Mouse (Mus musculus) mammary gland, adult 2 months (tissue): ENCODE results near the gene Gm21293. TPM values are rescaled to one million over a fixed set of nuclear protein-coding genes. Genes with fewer than 3 reads are reported as not detected.

Experiments
- polyA plus RNA-seq: library from polyadenylated mRNA; depleted of rRNA; stranded (reverse); fragments of >200 nt; gene quantifications from 2 replicates; pipeline ENCODE4 v1.2.3, GENCODE M21; 2012; ENCODE audit warnings: low replicate concordance; rRNA removed

Gm21293 gene
- polyA plus RNA-seq: not detected in 2 replicates

GRCm38 (mm10) chr10:104142687-104143086 is at the start of gene Gm21293:
Gm21293 (plus strand) TSS chr10:104142987.

GRCm38 (mm10) chr10:104151197-104151596 is 8.4 kb downstream of the Gm21293 start, which contains the start of gene Gm6763:
Gm6763 (plus strand) TSS chr10:104151497.

GRCm38 (mm10) chr10:104159706-104160105 is 16.9 kb downstream of the Gm21293 start, which contains the start of gene Gm8764:
Gm8764 (plus strand) TSS chr10:104160006.

GRCm38 (mm10) chr10:104168215-104168614 is 25.4 kb downstream of the Gm21293 start, which contains the start of gene Gm21304:
Gm21304 (plus strand) TSS chr10:104168515.

GRCm38 (mm10) chr10:104176724-104177123 is 33.9 kb downstream of the Gm21293 start, which contains the start of gene Gm21312:
Gm21312 (plus strand) TSS chr10:104177024.

GRCm38 (mm10) chr10:104185233-104185632 is 42.4 kb downstream of the Gm21293 start, which contains the start of gene Gm20765:
Gm20765 (plus strand) TSS chr10:104185533.

GRCm38 (mm10) chr10:104193742-104194141 is 51.0 kb downstream of the Gm21293 start, which contains the start of gene Gm4340:
Gm4340 (plus strand) TSS chr10:104194042.

Other genes starting within 250 kb of the Gm21293 start
- not detected in 2 replicates for gene Gm6763, start 8.5 kb downstream of the Gm21293 start, polyA plus RNA-seq
- gene Gm8764, start 17.0 kb downstream of the Gm21293 start, polyA plus RNA-seq: not detected in 2 replicates
- gene Gm21304, start 25.5 kb downstream of the Gm21293 start, polyA plus RNA-seq: not detected in 2 replicates
- gene Gm21312, start 34.0 kb downstream of the Gm21293 start, polyA plus RNA-seq: not detected in 2 replicates
- not detected in 2 replicates for gene Gm20765, start 42.5 kb downstream of the Gm21293 start, polyA plus RNA-seq
- not detected in 2 replicates for gene Gm4340, start 51.1 kb downstream of the Gm21293 start, polyA plus RNA-seq